In genomic region chr13:74591828-74592227, GRCm38 (mm10) we compare ENCODE assay signal across 8 mouse cellular contexts. TPM values are rescaled to one million over a fixed set of nuclear protein-coding genes. Genes with fewer than 3 reads are reported as not detected.
DNase-seq lines count a peak whose midpoint lies in the region; ATAC-seq and TF ChIP-seq lines count a peak whose summit lies in the region.
"Not testable (repeated sequence)": the region's sequence is repeated elsewhere in the genome, so short reads cannot be mapped to it uniquely, and the experiment has no call there.

No protein-coding gene starts in this region.

- H3K4me1 ChIP-seq in E14TG2a.4 (replicated peaks; ENCODE audit: low read depth, low read length): peaks cover 28% of the 10 kb centered on the region
- H3K4me1 ChIP-seq in ES-E14 (ENCODE audit: control insufficient read depth in 2 of 2, insufficient read depth in 2 of 2, low read length in 2 of 2, poor library complexity in 1 of 2); hindbrain, embryonic 15.5 days (replicated peaks); kidney, embryonic 15.5 days; liver, embryonic 13.5 days (replicated peaks); megakaryocyte, embryonic 14.5 days: not testable (repeated sequence)

- peak overlapping the region; percentile 38; the same call in 1 of the 2 replicates for H3K27ac ChIP-seq in ES-E14 (ENCODE audit: insufficient read depth, low read depth, low read length, poor library complexity, severe bottlenecking)
- H3K27ac ChIP-seq in hindbrain, embryonic 15.5 days (replicated peaks); kidney, embryonic 15.5 days; liver, embryonic 13.5 days: not testable (repeated sequence)

- H3K4me2 ChIP-seq in hindbrain, embryonic 15.5 days: 0 out of 2 replicates have a peak overlapping the region, but pooled peaks have one; percentile 6
- H3K4me2 ChIP-seq in kidney, embryonic 15.5 days: 0 out of 2 replicates have a peak overlapping the region, but pooled peaks have one; percentile 14
- 0 out of 2 replicates have a peak overlapping the region, but pooled peaks have one; percentile 19 for H3K4me2 ChIP-seq in liver, embryonic 13.5 days
- H3K4me2 ChIP-seq in myocyte (ENCODE audit: low read depth): peak overlapping the region; percentile 13

- H3K27me3 ChIP-seq in E14TG2a.4 (ENCODE audit: insufficient read depth, low read length); hindbrain, embryonic 15.5 days; kidney, embryonic 15.5 days; liver, embryonic 13.5 days; megakaryocyte, embryonic 14.5 days (replicated peaks); myocyte (ENCODE audit: control insufficient read depth, insufficient read depth, insufficient read length): not testable (repeated sequence)

- H3K79me2 ChIP-seq in myocyte (ENCODE audit: control insufficient read depth, insufficient read depth): not testable (repeated sequence)

- not testable (repeated sequence) for TF ChIP-seq CTCF in E14TG2a.4 (conservative IDR thresholded peaks at IDR 0.05; ENCODE audit: low read length)

- not testable (repeated sequence) for H3K36me3 ChIP-seq in E14TG2a.4 (ENCODE audit: insufficient read depth, low read length); ES-E14 (ENCODE audit: control insufficient read depth, insufficient read depth, low read length, poor library complexity, severe bottlenecking); hindbrain, embryonic 15.5 days; kidney, embryonic 15.5 days; liver, embryonic 13.5 days; megakaryocyte, embryonic 14.5 days (replicated peaks; ENCODE audit: low read length); myocyte (ENCODE audit: control insufficient read depth, insufficient read depth)

- in situ Hi-C loops in ES-E14 (cut with MboI; ENCODE audit: low sequenced_read_pairs in 2 of 2, unreplicated experiment in 2 of 2): not testable (repeated sequence)

- not testable (repeated sequence) for H3K9me3 ChIP-seq in E14TG2a.4 (ENCODE audit: low read length); ES-E14 (ENCODE audit: control insufficient read depth, insufficient read depth, low read depth, low read length); hindbrain, embryonic 15.5 days; kidney, embryonic 15.5 days (replicated peaks); liver, embryonic 13.5 days (replicated peaks); megakaryocyte, embryonic 14.5 days

- TF ChIP-seq POLR2A in myocyte (IDR thresholded peaks at IDR 0.05; ENCODE audit: insufficient read length, low read depth): not testable (repeated sequence)

- H3K4me3 ChIP-seq in E14TG2a.4 (replicated peaks; ENCODE audit: low read length): peak overlapping the region; percentile 81
- H3K4me3 ChIP-seq in ES-E14 (ENCODE audit: insufficient read depth in 1 of 2, low read depth in 1 of 2, low read length in 2 of 2, poor library complexity in 1 of 2, severe bottlenecking in 1 of 2): peak overlapping the region; percentile 63 to 95
- not testable (repeated sequence) for H3K4me3 ChIP-seq in hindbrain, embryonic 15.5 days; kidney, embryonic 15.5 days (replicated peaks); liver, embryonic 13.5 days (replicated peaks); myocyte
- peak overlapping the region; percentile 67 for H3K4me3 ChIP-seq in megakaryocyte, embryonic 14.5 days (replicated peaks)

- DNase-seq in ES-E14 (ENCODE audit: low read depth, low spot score); liver, embryonic 13.5 days: not testable (repeated sequence)

- 0 out of 2 replicates have a peak, but pooled peaks have one; percentile 54 for ATAC-seq in common myeloid progenitor, adult 5-6 weeks (replicated peaks; ENCODE audit: low read depth, poor library complexity, severe bottlenecking)
- ATAC-seq in hindbrain, embryonic 15.5 days (ENCODE audit: low FRiP score, low read depth); kidney, embryonic 15.5 days (replicated peaks; ENCODE audit: low FRiP score); liver, embryonic 13.5 days (ENCODE audit: low read depth): not testable (repeated sequence)

- 83% methylated on average over 2 of the region's 2 CpGs for WGBS in hindbrain, embryonic 15.5 days
- 79% methylated on average over 2 of the region's 2 CpGs for WGBS in kidney, embryonic 15.5 days
- 70% methylated on average over 2 of the region's 2 CpGs for WGBS in liver, embryonic 13.5 days (ENCODE audit: insufficient replicate concordance)

- H3K9ac ChIP-seq in ES-E14 (ENCODE audit: insufficient read depth, low read depth, low read length, poor library complexity, severe bottlenecking): peak overlapping the region; percentile 67
- not testable (repeated sequence) for H3K9ac ChIP-seq in hindbrain, embryonic 15.5 days; kidney, embryonic 15.5 days; liver, embryonic 13.5 days

- not testable (repeated sequence) for H3ac ChIP-seq in myocyte (ENCODE audit: control insufficient read depth, insufficient read length)

RNA-seq across cellular contexts. Expression of gene Erap1, which starts 47.5 kb away (rescaled TPM):
- 8.2 and 11.3 TPM in 2 replicates for total RNA-seq in ES-E14 (2012; rRNA removed)
- total RNA-seq in common myeloid progenitor, adult 5-6 weeks (2017): 126 and 145 TPM in 2 replicates
- polyA plus RNA-seq in hindbrain, embryonic 15.5 days (2015; fragmentation: Nextera tagmentation; extraction: Ambion mirVana): 4.1 and 6.2 TPM in 2 replicates
- polyA plus RNA-seq in kidney, embryonic 15.5 days (2015; fragmentation: Nextera tagmentation; extraction: Ambion mirVana): 15.1 and 20.3 TPM in 2 replicates
- polyA plus RNA-seq in liver, embryonic 13.5 days (2015; fragmentation: Nextera tagmentation; extraction: Ambion mirVana): 11.2 and 14.5 TPM in 2 replicates
- 0.64 and 0.73 TPM in 2 replicates for polyA plus RNA-seq in megakaryocyte, embryonic 14.5 days (2012; ENCODE audit: insufficient read depth, low replicate concordance)
- polyA plus RNA-seq in myocyte (2012; fragmentation: generic; extraction: Trizol): 3.8 TPM
